Mouse (Mus musculus) ES-E14 (cell line): ENCODE results near the gene Bcar3. TPM values are rescaled to one million over a fixed set of nuclear protein-coding genes. Genes with fewer than 3 reads are reported as not detected.

ENCODE experiments used
- DNase-seq: peaks from one replicate; pipeline ENCODE4 v3.0.0-alpha.2; 2013; ENCODE audit warnings: low read depth, low spot score
- H3K27ac ChIP-seq: 2 replicates; pipeline ENCODE4 v1.5.1; 2012; ENCODE audit warnings: low read depth, mild to moderate bottlenecking, low read length, moderate library complexity, mixed read lengths; ENCODE audit not compliant: poor library complexity, insufficient read depth, severe bottlenecking
- H3K36me3 ChIP-seq: 2 replicates; pipeline ENCODE4 v1.6.1; 2012; ENCODE audit warnings: mild to moderate bottlenecking, low read length, moderate library complexity, mixed read lengths; ENCODE audit not compliant: control insufficient read depth, poor library complexity, insufficient read depth, severe bottlenecking
- H3K4me1 ChIP-seq, 2 experiments: fragments of 150-350 bp in 1 of 2; sonication (generic) in 1 of 2; 2 replicates each; pipeline ENCODE4 v1.6.1; 2012; ENCODE audit warnings: low read length in 2 of 2, mild to moderate bottlenecking in 1 of 2, mixed read lengths in 1 of 2; ENCODE audit not compliant: control insufficient read depth in 2 of 2, insufficient read depth in 2 of 2, poor library complexity in 1 of 2
- H3K4me3 ChIP-seq, 2 experiments: fragments of 150-350 bp in 1 of 2; sonication (generic) in 1 of 2; 2 replicates each; pipeline ENCODE4 v1.5.1; 2012; ENCODE audit warnings: low read length in 2 of 2, low read depth in 1 of 2, mild to moderate bottlenecking in 1 of 2, mixed read lengths in 1 of 2; ENCODE audit not compliant: insufficient read depth in 1 of 2, poor library complexity in 1 of 2, severe bottlenecking in 1 of 2
- H3K9ac ChIP-seq: 2 replicates; pipeline ENCODE4 v1.6.1; 2012; ENCODE audit warnings: low read depth, mild to moderate bottlenecking, low read length, mixed read lengths; ENCODE audit not compliant: poor library complexity, insufficient read depth, severe bottlenecking
- H3K9me3 ChIP-seq: fragments of 150-350 bp; sonication (generic); 2 replicates; pipeline ENCODE4 v1.6.1; 2012; ENCODE audit warnings: low read depth, mild to moderate bottlenecking, low read length; ENCODE audit not compliant: control insufficient read depth, insufficient read depth
- CHD2 ChIP-seq: IDR thresholded peaks from 2 replicates; pipeline ENCODE4 v1.6.1; 2014; ENCODE audit warnings: mild to moderate bottlenecking, low read depth, low read length, inconsistent platforms
- HCFC1 ChIP-seq: IDR thresholded peaks from 2 replicates; pipeline ENCODE4 v1.6.1; 2012; ENCODE audit warnings: low read length, inconsistent platforms, borderline replicate concordance; ENCODE audit not compliant: insufficient read depth
- MAFK ChIP-seq: IDR thresholded peaks from 2 replicates; pipeline ENCODE4 v1.6.1; 2014; ENCODE audit warnings: mild to moderate bottlenecking, low read depth, low read length, inconsistent platforms; ENCODE audit not compliant: insufficient read depth
- ZC3H11A ChIP-seq: IDR thresholded peaks from 2 replicates; pipeline ENCODE4 v1.6.1; 2012; ENCODE audit warnings: low read depth, mild to moderate bottlenecking, inconsistent platforms, low read length, borderline replicate concordance
- ZNF384 ChIP-seq: IDR thresholded peaks from 2 replicates; pipeline ENCODE4 v1.6.1; 2012; ENCODE audit warnings: low read depth, low read length, inconsistent platforms
- in situ Hi-C, 2 experiments: fragments of 600-800 bp; cut with MboI; formaldehyde crosslinking; loops; one replicate each; pipeline ENCODE4 v1.15.1; 2025; ENCODE audit warnings: low sequenced_read_pairs in 2 of 2, inconsistent platforms in 1 of 2; ENCODE audit not compliant: unreplicated experiment in 2 of 2
- total RNA-seq: library from RNA; depleted of rRNA; stranded (reverse); fragments of 300-350 nt; gene quantifications from 2 replicates; pipeline ENCODE4 v1.2.3, GENCODE M21; 2012

Gene Bcar3
- total RNA-seq, 1 experiment: 24.5 TPM

DNA sequence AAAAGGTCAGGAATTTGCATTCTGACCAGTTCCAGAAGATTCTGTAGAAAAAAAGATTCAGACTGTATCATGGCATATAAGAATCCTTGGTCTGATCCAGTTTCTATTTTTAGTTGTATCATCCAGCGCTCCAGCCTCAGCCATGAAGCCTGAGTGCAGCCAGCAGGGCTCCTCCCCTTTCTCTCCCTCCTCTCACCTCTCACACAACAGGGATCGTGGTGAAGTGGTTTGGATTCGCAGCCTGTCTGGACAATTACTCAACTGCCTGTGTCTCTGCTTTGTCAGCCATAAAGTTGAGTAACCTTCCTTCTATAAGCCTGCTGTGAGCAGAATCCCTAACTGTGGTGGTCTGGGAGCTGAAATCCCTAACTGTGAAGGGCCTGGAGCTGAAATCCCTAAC lies 71.4 kb downstream of the Bcar3 start:
- H3K36me3 ChIP-seq: no peaks in the 10 kb centered on the region
- no peak for TF ChIP-seq HCFC1
- TF ChIP-seq ZNF384: no peak
- TF ChIP-seq CHD2: no peak
- no peak for TF ChIP-seq MAFK
- no peak for TF ChIP-seq ZC3H11A
- no peak overlapping the region for H3K4me3 ChIP-seq
- no peaks in the 10 kb centered on the region for H3K9me3 ChIP-seq
- no peak overlapping the region for H3K27ac ChIP-seq
- in situ Hi-C loops: no loop called here
- no peak for DNase-seq
- H3K9ac ChIP-seq: no peak overlapping the region
- peaks cover 0 to 10% of the 10 kb centered on the region in 2 experiments; a peak in 3 of 4 replicates for H3K4me1 ChIP-seq

DNA sequence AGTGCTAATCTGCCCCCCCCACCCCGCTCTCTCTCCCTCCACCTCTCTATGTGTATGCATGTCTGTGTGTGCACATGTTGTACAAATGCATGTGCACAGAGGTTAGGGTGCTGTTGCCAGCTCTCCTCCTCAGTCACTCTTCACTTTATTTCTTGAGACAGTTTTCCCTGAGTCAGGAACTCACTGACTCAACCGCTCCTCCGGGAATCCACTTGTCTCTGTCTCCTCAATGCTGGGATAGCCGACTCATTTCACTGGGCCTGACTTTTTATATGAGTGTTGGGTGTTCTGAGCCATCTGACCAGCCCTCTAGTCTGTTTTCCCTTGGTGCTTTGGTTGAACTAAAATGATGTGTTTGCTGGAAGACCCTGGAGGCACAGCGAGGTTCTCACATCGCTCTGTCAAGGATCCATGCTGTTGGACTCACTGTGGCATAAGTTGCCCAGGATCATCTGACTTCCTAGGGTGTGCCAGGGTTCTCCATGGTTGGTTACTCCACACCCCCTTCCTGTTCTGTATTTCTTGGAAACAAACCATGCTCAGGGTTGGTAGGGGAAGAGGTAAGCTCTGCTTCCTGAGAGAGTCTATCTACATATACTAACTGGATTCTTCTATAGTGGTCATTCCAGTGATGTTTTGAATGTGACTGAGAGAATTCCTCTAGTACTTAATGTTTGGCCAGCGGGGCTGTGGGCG lies 77.9 kb downstream of the Bcar3 start:
- H3K9me3 ChIP-seq: no peaks in the 10 kb centered on the region
- DNase-seq: no peak
- TF ChIP-seq ZC3H11A (no peak), MAFK (no peak), ZNF384 (no peak), CHD2 (no peak), HCFC1 (no peak)
- H3K4me1 ChIP-seq: no peaks in the 10 kb centered on the region
- H3K4me3 ChIP-seq: no peak overlapping the region
- H3K9ac ChIP-seq: no peak overlapping the region
- H3K36me3 ChIP-seq: no peaks in the 10 kb centered on the region
- no peak overlapping the region for H3K27ac ChIP-seq
- in situ Hi-C loops: no loop called here

DNA sequence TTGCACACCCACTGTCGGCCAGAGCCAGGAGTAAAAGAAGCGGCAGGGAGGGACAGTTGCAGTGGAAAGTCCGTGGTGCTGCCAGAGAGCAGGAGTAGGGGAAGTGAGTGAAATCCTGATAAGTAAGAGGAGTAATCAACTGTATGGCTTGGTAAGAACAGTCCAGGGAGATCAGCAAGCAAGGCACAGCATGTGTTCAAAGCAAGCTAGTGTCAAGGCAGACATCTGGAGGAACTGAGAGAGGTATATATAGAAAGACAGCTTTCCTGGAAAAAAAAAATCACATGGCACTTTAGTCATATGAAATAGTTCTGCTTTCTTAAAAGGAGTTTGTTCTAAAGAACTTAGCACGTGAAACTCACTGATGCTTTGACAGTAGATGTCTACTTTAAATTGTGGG lies 78.7 kb downstream of the Bcar3 start:
- Histone ChIP-seq H3K27ac (no peak overlapping the region), H3K36me3 (no peaks in the 10 kb centered on the region), H3K9ac (no peak overlapping the region), H3K4me3 (no peak overlapping the region), H3K4me1 (no peaks in the 10 kb centered on the region), H3K9me3 (no peaks in the 10 kb centered on the region)
- in situ Hi-C loops: no loop called here
- TF ChIP-seq ZNF384 (no peak), ZC3H11A (no peak), MAFK (no peak), HCFC1 (no peak), CHD2 (no peak)
- DNase-seq: no peak

DNA sequence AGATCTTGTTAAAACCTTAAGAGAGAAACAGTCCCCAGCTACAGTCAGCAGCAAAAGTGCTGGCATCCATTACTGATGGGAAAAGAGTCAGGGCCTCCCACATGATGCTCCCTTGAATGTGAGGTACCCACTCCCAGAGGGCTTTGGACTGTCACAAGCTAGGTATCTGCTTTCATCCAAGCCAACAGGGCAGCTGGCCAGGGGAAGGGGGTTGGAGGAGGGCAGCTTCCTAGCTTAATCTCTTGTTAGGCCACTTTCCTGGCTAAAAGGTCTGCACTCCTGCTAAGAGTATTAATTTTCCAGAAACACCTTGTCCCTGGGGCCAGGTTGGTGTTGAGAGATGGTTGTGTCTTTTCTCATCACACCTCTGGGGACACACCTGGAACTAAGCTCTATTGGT lies 82.1 kb downstream of the Bcar3 start:
- no peak for DNase-seq
- Histone ChIP-seq H3K9me3 (no peaks in the 10 kb centered on the region), H3K9ac (no peak overlapping the region), H3K27ac (no peak overlapping the region), H3K4me3 (no peak overlapping the region), H3K36me3 (no peaks in the 10 kb centered on the region), H3K4me1 (no peaks in the 10 kb centered on the region)
- in situ Hi-C loops: no loop called here
- no peak for TF ChIP-seq HCFC1
- no peak for TF ChIP-seq ZNF384
- no peak for TF ChIP-seq CHD2
- no peak for TF ChIP-seq ZC3H11A
- TF ChIP-seq MAFK: no peak

DNA sequence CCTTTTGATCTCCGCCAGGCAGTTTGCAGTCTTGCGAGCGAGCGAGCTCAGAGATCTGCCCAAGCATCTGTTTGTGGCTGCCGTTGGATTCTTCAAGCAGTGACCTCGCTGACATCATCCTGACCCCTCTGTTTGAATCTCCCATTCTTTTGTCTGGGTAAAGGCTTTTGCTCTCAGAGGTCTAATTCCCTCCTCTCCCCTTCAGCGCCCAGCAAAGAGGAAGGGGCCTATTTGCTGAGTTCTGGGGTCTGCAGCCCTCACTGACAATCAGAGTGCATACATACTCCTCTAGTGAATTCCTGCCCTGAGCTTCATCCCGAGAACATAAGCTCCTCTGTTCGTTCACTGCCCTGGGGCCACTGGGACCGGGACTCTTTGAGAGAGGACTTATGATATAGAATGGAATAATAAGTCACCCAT lies 82.5 kb downstream of the Bcar3 start:
- no peaks in the 10 kb centered on the region for H3K4me1 ChIP-seq
- no peak for DNase-seq
- in situ Hi-C loops: no loop called here
- no peaks in the 10 kb centered on the region for H3K36me3 ChIP-seq
- H3K4me3 ChIP-seq: no peak overlapping the region
- no peak for TF ChIP-seq CHD2
- TF ChIP-seq HCFC1: no peak
- no peak for TF ChIP-seq ZNF384
- TF ChIP-seq ZC3H11A: no peak
- no peak for TF ChIP-seq MAFK
- no peak overlapping the region for H3K27ac ChIP-seq
- no peaks in the 10 kb centered on the region for H3K9me3 ChIP-seq
- no peak overlapping the region for H3K9ac ChIP-seq
